Mouse (Mus musculus) embryo, embryonic 11.5 days (tissue): ENCODE results near the gene Foxa1.

ENCODE experiments used
- DNase-seq: peaks from one replicate; pipeline ENCODE4 v3.0.0-alpha.2; 2012; ENCODE audit warnings: low read depth, low spot score

Foxa1 gene

DNA sequence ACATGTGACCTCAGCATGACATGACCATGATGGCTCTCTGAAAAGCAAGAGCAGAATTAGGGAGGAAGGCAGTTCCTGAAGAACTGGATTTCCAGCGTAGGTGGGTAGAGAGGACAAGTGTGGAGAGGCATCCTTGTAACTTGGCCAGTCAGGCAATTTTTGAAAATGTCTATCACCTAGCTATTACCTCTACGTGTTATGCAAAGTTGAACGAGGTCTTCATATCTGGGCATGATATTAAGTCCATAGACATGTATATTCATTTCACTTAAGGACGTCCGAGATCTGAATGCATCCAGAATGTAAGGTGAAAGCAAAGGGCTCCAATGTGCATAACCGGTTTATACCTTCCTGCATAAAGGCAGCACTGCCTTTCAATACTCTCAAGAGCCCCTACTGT, 5.6 kb downstream of the Foxa1 start:
- no peak for DNase-seq

DNA sequence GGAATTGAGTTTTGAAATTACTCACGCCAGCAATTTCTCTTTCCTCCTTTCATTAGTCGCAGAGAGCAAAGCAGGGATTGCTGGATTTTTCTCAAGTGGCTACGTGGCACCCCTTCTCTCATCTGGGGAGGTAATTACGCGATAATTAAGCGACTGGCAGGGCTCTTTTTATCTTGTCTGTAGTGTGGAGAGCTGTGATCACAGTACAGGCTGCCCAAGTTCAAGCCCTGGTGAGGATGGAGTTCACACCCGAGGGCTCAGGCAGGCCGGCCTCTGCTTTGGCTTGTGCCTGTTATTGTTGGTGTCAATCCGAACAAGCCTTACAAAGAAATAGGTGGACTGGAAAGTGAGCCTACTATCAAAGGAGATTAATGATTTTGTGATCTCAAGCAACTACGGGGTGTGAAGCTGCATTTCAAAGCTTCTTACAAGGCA, 7.1 kb downstream of the Foxa1 start:
- no peak for DNase-seq

DNA sequence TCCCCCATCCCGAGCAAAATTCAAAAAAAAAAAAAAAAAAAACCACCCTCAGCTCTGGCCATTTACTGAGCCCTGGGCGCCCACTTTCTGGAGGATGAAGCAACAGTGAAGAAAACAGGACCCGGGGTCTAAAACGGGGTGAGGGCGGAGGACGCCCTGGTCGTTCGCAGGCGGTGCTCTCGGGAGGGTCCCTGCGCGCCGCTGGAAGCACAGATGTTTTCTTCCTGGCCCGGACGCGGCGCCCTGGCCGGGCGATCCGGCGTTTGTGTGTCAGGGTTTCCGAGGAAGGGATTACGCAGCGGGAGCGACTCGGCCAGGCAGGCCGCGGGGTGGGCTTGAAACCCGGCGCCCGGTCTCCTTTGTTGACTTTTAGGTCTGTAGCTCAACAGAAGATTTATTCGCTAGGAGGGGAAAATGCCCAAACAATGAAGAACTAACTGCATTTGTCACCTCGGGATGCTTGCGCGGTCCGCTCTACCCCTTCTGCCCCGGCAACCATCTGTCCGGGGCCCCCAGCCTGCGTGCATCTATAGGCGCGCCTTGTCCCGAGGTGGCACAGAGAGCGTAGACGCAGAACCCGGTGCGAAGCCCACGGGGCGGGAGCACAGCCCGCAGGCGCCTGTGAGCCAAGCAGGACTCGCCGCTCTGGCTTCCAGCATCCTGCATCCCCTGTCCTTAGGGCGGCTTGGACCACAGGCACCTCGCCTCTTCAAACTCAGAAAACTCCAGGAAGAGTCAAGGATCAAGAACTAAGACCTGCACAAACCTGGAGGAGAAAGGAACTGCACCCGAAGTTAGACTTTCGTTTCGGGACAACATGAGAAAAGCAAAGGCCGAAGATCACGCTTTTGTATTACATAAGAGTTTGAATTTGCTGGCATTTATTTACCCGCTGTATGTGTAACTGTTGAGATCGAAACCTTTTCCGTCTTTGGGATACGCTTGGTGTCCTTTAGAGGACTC, 7.8 kb downstream of the Foxa1 start:
- DNase-seq = no peak

DNA sequence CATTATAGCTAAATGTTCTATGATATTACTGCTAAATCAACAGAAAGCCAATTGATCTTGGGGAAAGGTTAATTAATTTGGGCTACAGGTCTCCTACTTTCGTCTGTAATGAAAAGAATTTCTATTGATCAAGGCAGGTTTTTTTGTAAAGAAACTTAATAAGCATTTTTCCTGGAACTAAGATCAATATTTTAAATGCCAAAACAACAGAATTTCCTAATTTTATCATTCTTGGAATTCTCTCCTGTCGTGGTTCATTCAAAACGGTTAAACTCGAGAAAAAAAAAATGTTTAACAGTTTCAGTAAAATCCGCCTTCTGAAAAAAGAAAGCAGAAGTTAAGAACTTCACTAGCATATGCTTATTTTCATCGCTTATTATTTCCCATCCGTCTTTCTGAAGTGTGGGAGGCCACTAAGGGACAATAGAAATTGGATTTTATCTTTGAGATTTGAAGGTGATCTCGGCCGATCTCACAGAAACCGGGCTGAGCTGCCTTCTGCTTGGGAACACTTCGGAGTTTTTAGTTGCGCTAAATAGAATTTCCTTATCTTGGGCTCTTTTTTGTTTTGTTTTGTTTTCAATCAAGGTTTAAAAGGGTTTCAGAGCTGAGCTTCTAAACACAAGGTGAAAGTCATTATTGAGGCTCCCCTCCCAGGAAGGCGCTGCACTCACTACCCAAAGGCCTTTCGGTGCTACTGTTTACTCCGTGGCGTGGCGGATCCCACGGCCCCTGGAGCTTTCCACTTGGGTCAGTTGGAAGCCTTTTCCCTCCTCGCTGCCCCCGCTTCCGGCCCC, 8.7 kb downstream of the Foxa1 start:
- DNase-seq = no peak

DNA sequence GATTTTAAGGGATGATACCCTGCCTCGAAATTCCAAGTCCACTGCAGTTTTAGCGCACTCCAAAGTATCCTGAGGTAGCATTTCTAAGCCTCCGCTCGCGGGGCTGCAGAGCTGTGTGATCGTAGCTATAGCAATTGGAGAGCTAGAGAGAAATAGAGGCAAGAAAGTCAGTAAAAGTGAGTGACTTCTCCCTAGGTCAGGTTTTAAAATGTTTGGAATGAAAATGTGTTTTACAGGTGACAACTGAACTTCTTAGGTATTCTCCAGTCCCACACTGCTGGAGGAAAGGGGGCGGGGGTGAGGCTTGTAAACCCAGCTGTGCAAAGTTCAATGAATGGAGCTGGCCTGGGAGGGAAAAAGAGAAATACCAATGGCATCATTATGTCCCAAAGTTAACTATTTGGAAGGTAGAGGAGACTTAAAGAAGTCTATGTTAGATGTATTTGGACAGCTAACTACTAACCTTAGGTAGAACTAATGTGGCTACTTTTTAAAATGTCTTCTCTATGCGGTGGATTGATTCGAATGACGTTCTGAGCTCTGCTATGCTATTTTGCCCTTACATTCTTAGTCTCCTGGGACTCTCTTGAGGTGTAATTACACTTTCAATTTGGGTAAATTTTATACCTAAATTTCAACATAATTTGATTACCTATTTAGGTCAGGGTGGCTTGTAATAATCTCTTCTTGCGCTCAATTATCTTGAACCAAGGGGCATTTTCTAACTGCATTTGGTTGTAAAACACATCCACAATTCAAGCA, 9.6 kb downstream of the Foxa1 start:
- DNase-seq = no peak

DNA sequence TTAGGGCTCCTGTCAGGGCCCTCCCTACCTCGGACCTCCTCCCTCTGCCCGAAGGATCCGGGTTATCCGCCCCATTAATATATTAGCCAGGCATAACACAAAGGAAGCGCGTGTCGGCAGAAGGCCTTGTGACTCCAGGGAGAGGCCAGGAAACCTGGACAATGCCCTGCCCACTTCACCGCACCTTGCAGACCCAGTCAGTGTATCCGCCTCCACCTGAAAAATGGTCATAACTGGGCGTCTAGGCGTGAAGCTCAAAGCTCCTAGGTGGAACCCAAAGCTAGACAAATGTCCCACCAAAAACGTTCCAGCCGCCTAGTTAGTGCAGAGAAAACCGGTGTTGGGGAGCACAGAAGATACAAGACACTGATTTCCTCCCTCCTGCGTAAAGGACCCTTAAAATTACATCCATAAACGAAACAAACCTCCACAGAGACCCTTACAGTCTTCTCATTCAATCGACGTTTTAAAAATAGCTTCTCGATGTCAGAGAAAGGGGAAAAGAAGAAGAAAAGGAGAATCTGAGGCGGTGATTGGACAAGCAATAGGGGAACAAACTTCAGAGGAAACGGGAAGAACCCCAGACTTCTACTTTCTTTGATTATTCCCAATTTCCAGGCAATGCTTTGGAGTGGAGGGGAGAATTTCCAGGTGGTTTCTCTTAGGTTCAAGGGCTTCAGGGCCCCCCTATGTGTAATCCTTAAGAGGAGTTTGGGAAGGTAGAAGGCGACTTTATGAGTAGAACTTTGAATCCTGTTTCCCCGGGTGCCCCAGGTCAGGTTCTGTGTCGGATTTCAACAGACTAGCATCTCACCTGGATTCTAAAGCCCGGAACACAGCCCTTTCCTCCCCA, 10.4 kb downstream of the Foxa1 start:
- no peak for DNase-seq

DNA sequence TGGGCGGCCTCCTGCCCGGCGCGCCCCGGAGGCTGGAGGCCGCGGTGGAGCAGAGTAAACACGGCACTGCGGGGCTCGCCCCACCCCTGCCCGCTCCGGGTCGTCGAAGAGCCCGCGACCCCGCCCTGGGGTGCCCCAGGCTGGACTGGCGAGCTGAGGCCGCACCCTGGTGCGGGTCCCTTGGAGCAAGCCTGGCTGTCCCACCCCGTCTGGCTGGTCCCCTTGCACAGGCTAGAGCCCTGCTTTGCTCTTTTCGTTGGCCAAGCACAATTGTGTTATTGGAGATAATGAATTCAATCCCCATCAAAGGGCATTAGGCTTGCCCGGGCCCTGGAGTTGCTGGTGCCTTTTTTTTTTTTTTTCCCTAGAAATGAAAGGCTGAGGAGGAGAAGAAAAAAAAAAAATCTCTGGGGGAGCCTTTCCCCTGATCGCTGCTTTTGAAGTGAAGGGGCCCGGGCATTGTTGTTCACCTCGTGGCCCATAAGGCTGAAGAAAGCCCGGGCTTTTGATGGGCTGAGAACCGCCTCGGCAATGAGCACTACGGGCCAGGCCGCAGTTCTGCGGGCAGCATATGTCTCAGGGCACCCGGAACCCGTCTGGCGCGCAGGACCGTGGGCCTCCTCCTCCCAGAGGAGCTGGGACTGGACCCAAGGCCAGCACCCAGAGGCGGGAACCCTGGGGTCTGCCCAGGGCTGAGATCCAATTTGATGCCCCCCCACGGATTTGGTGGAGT, 11.7 kb downstream of the Foxa1 start:
- DNase-seq = no peak

DNA sequence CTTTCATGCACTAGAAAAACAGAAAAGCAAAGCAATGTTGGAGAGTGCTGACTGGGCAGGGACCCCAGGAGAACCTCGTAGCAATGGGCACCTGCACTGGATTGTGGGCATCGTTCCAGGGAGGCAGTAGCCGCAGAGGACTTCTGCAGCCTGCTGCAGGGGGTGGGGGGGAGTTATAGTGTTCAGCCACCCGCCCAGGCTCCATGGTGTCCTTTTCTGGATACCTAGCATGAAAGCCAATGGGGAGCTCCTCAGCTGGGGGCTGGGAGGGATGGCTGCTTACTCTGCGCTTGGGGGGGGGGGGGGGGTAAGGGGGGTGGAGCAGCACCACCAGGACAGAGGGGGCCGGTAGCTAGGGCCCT, 12.2 kb downstream of the Foxa1 start:
- DNase-seq = no peak

DNA sequence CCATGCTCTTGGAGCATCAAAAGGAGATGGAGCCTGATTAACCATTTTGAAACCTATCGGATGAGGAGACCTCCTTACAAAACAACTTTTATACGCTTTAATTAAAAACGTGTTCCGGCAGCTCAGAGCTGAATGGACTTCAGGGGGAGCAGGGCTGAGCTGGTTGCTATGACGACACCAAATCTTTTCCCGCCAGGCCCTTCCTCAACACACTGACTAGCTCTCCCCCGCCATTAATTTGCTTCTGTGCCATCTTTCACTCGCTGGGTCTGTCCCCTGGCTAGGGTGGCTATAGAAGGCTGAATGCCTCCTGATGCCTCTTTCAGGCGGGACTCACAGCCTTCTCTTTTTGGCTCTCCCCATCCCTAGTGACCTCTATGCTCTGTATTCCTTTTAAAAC, 16.2 kb downstream of the Foxa1 start:
- DNase-seq = no peak

DNA sequence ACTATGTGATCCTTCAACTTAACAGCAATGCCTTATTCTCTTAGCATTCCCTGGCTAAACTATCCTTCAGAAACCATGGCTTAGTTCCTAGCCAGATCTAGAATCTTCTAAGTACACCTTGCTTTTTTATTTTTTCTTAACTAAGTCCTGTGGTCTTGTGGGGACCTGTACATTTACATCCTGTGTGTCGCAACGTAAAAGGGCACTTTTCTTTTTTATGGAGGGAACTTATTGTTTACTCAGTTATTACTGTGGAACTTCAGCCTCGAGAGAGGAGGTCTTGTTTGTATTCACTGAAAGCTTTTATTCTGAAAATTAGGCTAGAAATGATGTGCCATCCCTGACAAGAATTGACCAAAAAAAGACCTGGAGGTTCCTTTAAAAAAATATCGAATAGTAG, 18.4 kb downstream of the Foxa1 start:
- no peak for DNase-seq

DNA sequence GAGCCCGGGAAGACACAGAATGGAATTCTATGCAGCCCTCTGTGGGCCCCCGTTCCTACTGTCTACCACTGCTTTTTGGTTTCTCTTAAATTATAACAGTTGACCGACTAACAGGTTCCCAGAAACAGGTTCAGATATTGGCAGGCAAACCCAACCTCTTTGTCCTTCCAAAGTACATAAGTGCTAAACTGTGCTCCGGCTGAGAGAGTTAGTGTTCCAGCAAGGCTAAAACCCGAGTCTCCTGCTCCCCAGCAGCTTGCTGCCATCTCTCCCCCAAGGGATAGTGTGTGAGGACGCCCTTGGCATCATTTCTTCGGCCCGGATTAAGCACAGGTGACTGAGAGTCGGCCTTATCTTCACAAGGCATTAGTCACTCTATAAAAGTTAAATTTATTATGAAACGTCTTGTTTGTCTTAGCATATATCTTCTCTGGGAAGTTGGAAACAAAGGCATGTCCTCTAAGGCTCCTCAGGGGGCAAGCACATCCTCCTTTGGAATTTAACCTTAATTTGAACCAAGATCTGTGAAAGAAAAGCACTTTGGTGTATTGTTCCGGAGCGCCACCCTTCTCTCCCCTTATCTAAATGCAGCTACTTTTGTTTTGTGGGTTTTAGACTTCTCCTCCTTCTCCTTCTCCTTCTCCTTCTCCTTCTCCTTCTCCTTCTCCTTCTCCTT, 30.9 kb downstream of the Foxa1 start:
- DNase-seq = no peak

DNA sequence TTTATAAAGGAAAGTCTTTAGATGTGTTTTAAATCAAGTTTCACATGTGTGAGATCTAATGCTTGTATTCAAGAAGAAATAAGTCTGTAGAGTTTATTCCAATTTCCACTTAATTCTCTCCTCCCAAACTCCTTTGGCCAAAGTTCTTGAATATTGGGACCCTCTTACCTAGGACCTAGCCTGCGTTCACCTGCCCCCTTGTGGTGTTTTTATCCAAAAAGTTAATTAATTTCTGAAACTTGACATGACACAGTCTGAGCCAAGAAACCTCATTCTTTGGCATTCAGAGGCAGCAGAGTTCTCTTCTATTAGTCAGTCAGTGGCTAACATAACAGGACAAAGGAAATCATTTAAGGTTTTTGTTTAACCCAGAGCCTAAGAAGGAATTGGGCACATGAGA, 32.2 kb downstream of the Foxa1 start:
- no peak for DNase-seq

DNA sequence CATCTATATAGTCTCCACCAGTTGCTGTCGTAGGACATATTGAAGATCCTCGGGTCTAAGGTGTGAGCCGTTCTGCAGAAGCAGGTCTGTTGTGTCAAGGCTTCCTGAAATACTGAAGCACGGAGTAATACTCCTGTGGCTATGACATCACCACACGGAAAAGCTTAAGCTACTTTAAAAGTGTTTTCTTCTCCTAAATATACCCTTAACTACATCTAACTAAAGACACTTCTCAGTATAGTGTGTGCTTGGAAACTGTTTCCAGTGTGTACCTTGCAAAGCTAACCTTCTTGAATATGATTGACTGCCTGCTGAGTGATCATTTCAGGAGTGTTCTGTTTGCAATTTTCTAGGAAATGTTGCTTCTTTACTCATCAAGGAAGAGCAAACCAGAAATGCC, 35.2 kb downstream of the Foxa1 start:
- no peak for DNase-seq

DNA sequence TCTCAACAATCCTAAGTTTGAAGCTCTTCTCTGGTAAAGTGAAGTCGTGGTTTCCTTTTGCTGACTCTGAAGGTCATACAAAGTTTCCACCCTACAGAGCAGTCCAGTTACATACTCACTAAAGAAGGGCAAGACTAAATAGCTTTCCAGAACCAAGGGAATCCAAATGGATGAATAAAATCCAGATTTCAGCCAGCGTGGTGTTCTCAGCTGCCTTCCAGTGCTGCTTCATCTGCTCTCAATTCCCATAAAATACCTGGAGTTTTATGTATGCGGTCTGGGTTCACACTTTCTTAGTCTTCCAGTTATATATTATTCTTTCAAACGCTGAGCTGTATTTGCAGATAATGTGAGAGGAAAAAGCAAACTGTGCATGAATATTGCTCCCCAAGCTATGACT, 35.6 kb downstream of the Foxa1 start:
- DNase-seq = no peak

DNA sequence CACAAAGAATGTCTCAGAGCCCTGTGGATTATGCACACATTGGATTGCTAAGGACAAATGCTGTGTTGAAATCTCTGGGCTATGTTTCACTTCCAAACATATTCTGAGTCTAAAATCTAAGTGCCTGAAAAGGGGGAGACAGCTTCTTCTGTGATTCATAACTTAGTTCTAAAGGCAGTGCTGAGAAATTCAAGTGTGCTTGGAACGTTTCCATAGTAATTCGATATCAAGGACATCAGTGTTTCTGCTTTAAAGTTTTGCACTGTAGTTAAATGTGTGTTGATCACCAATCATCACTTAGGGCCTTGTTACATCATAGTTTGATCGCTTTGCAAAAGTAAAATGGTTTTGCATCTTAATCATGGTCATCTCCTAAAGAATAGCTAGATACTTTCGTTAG, 37.0 kb downstream of the Foxa1 start:
- DNase-seq = no peak

DNA sequence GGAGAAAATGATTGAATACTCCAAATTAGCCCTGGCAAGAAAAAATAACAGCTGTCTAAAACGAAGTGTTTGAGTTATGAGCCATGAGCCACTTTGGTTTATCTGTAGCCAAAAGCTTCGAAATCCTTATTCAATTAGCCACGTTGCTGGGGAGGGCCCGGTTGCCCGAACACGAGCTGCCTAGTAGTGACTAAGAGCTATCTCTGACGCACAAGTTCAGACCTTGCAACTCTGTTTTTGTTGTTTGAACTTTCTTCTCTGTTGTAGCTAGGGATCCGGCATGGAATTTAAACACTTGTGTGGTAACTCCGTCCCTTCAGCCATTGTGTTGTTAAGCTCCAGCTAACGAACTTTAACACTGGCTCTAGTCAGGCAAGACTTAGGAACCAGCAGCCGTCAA, 37.8 kb downstream of the Foxa1 start:
- no peak for DNase-seq

DNA sequence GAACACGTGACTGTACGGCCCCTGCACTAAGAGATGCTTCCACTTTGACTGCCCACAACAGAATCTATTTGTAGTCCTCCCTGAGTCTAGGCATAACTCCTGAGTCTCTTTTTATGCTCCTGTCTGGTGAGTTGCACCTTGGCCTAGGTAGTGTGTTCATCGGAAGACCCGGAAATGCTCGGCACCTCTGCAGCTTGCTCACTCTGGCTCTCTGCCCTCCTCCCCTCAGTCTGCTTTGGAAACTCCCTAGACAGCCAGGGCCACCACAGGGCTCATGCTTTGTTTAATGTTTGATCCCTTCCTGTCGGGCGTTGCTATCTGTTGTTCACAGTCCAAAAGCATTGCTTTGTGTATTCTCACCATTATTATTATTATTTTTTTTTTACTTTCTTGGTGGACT, 41.4 kb downstream of the Foxa1 start:
- no peak for DNase-seq

DNA sequence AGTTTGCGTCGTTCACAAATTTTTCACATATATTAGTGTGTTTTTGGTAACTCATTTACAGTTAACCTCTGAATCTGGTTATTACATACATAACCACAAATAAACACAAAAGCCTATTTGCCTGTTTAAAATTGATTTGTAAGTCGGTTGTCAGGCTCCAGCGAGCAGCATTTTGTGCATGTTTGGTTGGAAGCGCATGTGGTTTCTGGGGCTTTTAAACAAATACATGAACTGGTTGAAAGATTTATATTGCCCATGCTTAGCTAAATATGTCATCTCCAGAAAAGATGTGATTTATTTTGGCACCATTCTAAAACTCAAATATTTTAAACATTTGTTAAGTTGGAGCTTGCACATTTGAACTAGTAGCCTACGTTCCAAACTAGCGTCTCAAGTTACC, 46.5 kb downstream of the Foxa1 start:
- no peak for DNase-seq

DNA sequence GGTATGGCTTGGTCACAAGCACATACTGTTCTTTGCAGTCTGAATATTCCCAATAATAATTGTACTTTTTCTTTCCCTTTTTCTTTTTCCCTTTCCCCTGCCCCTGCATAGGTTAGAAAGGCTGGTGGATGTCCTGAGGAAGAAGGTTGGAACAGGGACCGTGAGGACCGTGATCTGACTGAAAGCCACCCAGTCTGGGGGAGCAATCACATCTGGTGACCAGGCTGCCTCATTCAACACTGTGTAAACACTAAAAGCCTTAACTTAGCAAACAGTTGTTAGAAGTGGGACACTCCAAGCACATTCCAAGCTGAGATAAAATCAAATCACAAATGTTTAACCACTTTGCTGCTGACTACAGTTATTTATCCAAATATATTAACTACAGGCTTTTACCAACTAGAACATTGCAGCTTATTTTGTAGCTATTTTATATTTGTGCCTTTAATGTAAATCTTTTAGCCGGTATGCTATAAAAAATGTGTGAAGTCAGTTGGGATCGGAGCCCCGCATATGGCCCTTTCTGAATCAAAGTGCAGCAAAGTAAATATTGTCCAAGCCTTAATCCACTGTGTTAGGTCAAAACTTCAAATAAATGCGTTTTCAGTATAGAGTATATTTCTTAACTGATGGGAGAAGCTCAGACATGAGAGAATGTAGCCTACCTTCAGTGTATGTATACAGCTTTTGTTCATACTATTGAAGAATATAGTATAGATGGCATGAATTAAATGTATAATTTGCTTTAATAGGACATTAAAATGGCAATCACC, 50.2 kb downstream of the Foxa1 start:
- DNase-seq = no peak
